Mouse (Mus musculus): Measurements from ENCODE around the gene Gpr142.

Gene Gpr142

GRCm38 (mm10) chr11:114801906-114802305 lies 3.2 kb downstream of the Gpr142 start:
- no peak for DNase-seq (ENCODE audit: low read depth, low spot score)

GRCm38 (mm10) chr11:114802540-114803267 lies 4.0 kb downstream of the Gpr142 start:
- no peak for DNase-seq (ENCODE audit: low read depth, low spot score)

GRCm38 (mm10) chr11:114803990-114804389 lies 5.3 kb downstream of the Gpr142 start:
- no peak for DNase-seq (ENCODE audit: low read depth, low spot score)

GRCm38 (mm10) chr11:114807025-114807424 lies 8.3 kb downstream of the Gpr142 start:
- DNase-seq (ENCODE audit: low read depth, low spot score) = no peak

GRCm38 (mm10) chr11:114807686-114808427 lies 9.1 kb downstream of the Gpr142 start:
- no peak for DNase-seq (ENCODE audit: low read depth, low spot score)

GRCm38 (mm10) chr11:114809371-114809770 lies 10.6 kb downstream of the Gpr142 start:
- no peak for DNase-seq (ENCODE audit: low read depth, low spot score)

GRCm38 (mm10) chr11:114810344-114810743 lies 11.6 kb downstream of the Gpr142 start:
- DNase-seq (ENCODE audit: low read depth, low spot score) = no peak

GRCm38 (mm10) chr11:114812731-114813240 lies 14.1 kb downstream of the Gpr142 start:
- DNase-seq (ENCODE audit: low read depth, low spot score) = peak; percentile 91

GRCm38 (mm10) chr11:114814873-114815592 lies 16.3 kb downstream of the Gpr142 start:
- DNase-seq (ENCODE audit: low read depth, low spot score) = no peak

GRCm38 (mm10) chr11:114816934-114817333 lies 18.2 kb downstream of the Gpr142 start:
- no peak for DNase-seq (ENCODE audit: low read depth, low spot score)

GRCm38 (mm10) chr11:114818185-114818584 lies 19.5 kb downstream of the Gpr142 start:
- no peak for DNase-seq (ENCODE audit: low read depth, low spot score)

- no peak for DNase-seq (ENCODE audit: low read depth, low spot score)
These were observed 20.4 kb downstream of the Gpr142 start for GRCm38 (mm10) chr11:114819110-114819509.

GRCm38 (mm10) chr11:114820444-114820843 lies 21.7 kb downstream of the Gpr142 start:
- DNase-seq (ENCODE audit: low read depth, low spot score) = no peak

- DNase-seq (ENCODE audit: low read depth, low spot score) = no peak
These were observed 22.6 kb downstream of the Gpr142 start for GRCm38 (mm10) chr11:114821325-114821724.

- DNase-seq (ENCODE audit: low read depth, low spot score) = no peak
These were observed 24.0 kb downstream of the Gpr142 start for GRCm38 (mm10) chr11:114822727-114823126.

GRCm38 (mm10) chr11:114823199-114823725 lies 24.5 kb downstream of the Gpr142 start:
- peak; percentile 65 for DNase-seq (ENCODE audit: low read depth, low spot score)

- DNase-seq (ENCODE audit: low read depth, low spot score) = no peak
These were observed 28.0 kb downstream of the Gpr142 start for GRCm38 (mm10) chr11:114826686-114827085.

GRCm38 (mm10) chr11:114829499-114830432 lies 31.0 kb downstream of the Gpr142 start:
- DNase-seq (ENCODE audit: low read depth, low spot score) = peak; percentile 87

- no peak for DNase-seq (ENCODE audit: low read depth, low spot score)
These were observed 31.7 kb downstream of the Gpr142 start for GRCm38 (mm10) chr11:114830433-114830773.

GRCm38 (mm10) chr11:114833166-114833565 lies 34.4 kb downstream of the Gpr142 start:
- DNase-seq (ENCODE audit: low read depth, low spot score) = no peak
